Mouse (Mus musculus) stomach, embryonic 14.5 days (tissue): ENCODE results near the gene Ncbp3. TPM values are rescaled to one million over a fixed set of nuclear protein-coding genes. Genes with fewer than 3 reads are reported as not detected.
A peak's percentile ranks its signal among the peaks of the same experiment; 100 is the strongest.

ENCODE experiments used
- ATAC-seq: fragments of 200-750 bp; cut with Nextera tagmentation; 2 replicates; pipeline ENCODE4 v1.8.0; 2017; ENCODE audit warnings: low read depth, moderate TSS enrichment; ENCODE audit not compliant: insufficient number of reproducible peaks, insufficient read depth, low FRiP score
- H3K27ac ChIP-seq: fragments of 300-500 bp; sonication (generic); 2 replicates; pipeline ENCODE4 v1.5.1; 2014; ENCODE audit warnings: mild to moderate bottlenecking, low read length, moderate library complexity, mixed read lengths
- H3K27me3 ChIP-seq: fragments of 300-500 bp; sonication (generic); 2 replicates; pipeline ENCODE4 v1.6.1; 2014; ENCODE audit warnings: low read length, control low read depth, mixed read lengths; ENCODE audit not compliant: control insufficient read depth, insufficient read depth
- H3K36me3 ChIP-seq: fragments of 300-500 bp; sonication (generic); 2 replicates; pipeline ENCODE4 v1.6.1; 2014; ENCODE audit warnings: mild to moderate bottlenecking, control low read depth, low read length, moderate library complexity, mixed read lengths; ENCODE audit not compliant: control insufficient read depth, insufficient read depth
- H3K4me1 ChIP-seq: fragments of 300-500 bp; sonication (generic); 2 replicates; pipeline ENCODE4 v1.6.1; 2014; ENCODE audit warnings: low read length, control low read depth, mixed read lengths; ENCODE audit not compliant: control insufficient read depth, insufficient read depth
- H3K4me2 ChIP-seq: fragments of 300-500 bp; sonication (generic); replicated peaks from 2 replicates; pipeline ENCODE4 v1.6.1; 2014; ENCODE audit warnings: low read depth, low read length, control low read depth
- H3K4me3 ChIP-seq: fragments of 300-500 bp; sonication (generic); 2 replicates; pipeline ENCODE4 v1.5.1; 2014; ENCODE audit warnings: low read depth, low read length, control low read depth
- H3K9ac ChIP-seq: fragments of 300-500 bp; sonication (generic); replicated peaks from 2 replicates; pipeline ENCODE4 v1.6.1; 2014; ENCODE audit warnings: low read depth, mild to moderate bottlenecking, control low read depth, low read length, moderate library complexity, mixed read lengths
- H3K9me3 ChIP-seq: fragments of 300-500 bp; sonication (generic); 2 replicates; pipeline ENCODE4 v1.6.1; 2016; ENCODE audit warnings: low read depth, low read length, control low read depth; ENCODE audit not compliant: control insufficient read depth
- WGBS: fragments of 180-500 bp; shearing (Covaris S2); extraction: QIAGEN DNeasy Blood & Tissue Kit; methylation state at CpG from one replicate; pipeline ENCODE4 v1.1.7; 2014; 5-methylcytosine and 5-hydroxymethylcytosine counted together
- polyA plus RNA-seq: library from polyadenylated mRNA; unstranded; fragments of >200 nt; fragmentation: Nextera tagmentation; extraction: Ambion mirVana; gene quantifications from 2 replicates; pipeline ENCODE4 v1.2.1, GENCODE M21; 2014

The Ncbp3 gene
- 13.6 and 15.1 TPM in 2 replicates for polyA plus RNA-seq

DNA sequence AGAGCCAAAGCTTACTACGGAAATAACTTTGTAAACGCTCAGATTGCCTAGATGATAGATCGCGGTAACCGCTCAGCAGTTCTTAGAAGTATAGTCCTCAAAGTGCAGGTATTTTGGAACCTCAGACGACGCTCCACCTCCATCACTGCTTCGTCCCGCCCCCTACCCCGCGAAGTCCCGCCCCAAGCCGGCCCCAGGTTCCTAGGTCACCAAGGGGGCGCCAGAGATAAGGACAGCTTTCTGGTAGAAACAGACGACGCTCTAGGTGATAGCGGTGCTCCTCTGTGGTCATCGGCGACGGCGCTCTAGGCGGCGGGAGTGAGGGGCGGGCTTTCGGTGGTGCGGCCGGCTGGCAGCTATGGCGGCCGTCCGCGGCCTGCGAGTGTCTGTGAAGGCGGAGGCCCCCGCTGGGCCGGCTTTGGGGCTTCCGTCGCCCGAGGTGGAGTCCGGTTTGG lies at the start of gene Ncbp3:
Ncbp3 (plus strand) TSS at position 242 of the 455 bp plus-strand sequence.
- ATAC-seq = peak; percentile 95
- H3K36me3 ChIP-seq = peaks cover 7% of the 10 kb centered on the region
- H3K4me1 ChIP-seq = peaks cover 12% of the 10 kb centered on the region
- H3K9me3 ChIP-seq = no peaks in the 10 kb centered on the region
- H3K9ac ChIP-seq = peak within 1 kb of the TSS; percentile 95
- under 1% methylated on average over 39 of the region's 39 CpGs for WGBS
- no peaks in the 10 kb centered on the region for H3K27me3 ChIP-seq
- peak within 1 kb of the TSS; percentile 92 for H3K27ac ChIP-seq
- H3K4me3 ChIP-seq = peak within 1 kb of the TSS; percentile 92
- H3K4me2 ChIP-seq = peak within 1 kb of the TSS; percentile 79

DNA sequence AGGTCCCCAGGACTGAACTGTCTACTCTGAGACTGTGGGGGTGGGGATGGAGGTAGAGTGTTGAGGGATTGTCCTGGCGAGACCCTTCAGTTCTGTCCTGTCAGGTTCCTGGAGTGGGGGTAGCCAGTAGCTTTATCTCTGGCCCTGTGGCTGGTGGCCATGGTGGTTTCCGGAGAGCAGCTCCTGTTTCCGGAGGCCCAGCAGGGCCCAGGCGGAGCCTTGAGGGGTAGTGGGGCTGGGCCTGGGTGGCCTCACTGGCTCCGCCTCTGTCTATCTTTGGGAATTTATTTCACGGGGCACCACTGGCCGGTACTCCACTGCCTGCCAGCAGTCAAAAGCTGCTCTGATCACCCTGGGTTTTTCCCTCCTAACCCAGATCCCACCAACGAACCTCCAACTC lies 48.8 kb upstream of the Ncbp3 start, which contains the start of gene P2rx1:
P2rx1 (plus strand) TSS at position 333 of the 400 bp plus-strand sequence.
- peak; percentile 43; the same call in 1 of the 2 replicates for ATAC-seq

DNA sequence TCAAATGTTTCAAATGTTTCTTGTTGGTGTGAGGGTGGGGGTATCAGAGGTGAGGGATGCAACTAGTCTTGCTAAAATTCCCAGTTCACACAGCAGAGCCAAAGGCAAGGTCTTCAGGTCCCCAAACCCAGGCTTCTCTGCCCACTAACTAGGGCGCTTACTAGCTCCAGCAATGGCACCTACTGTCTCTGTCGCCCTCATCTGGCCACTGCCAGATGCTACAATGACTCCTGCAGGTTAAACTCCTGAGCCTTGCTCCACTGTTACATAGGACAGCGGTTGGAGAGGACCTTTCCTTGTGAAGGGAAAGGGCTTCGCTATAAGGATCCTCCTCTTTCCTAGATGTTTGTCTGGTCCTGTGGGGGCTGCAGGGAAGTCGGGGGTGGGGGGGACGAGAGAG lies 46.6 kb upstream of the Ncbp3 start:
- 11% methylated on average over 6 of the region's 6 CpGs for WGBS
- 0 out of 2 replicates have a peak, but pooled peaks have one; percentile 53 for ATAC-seq
- Histone ChIP-seq H3K9me3 (no peaks in the 10 kb centered on the region), H3K27ac (no peak overlapping the region), H3K27me3 (no peaks in the 10 kb centered on the region), H3K36me3 (no peaks in the 10 kb centered on the region), H3K4me3 (no peak overlapping the region), H3K4me2 (no peak overlapping the region), H3K9ac (no peak overlapping the region), H3K4me1 (peaks cover 4% of the 10 kb centered on the region; the same call in 1 of the 2 replicates)

More for the DNA sequence above, 48.8 kb upstream of the Ncbp3 start, which contains the start of gene P2rx1:
- H3K36me3 ChIP-seq = no peaks in the 10 kb centered on the region
- H3K27ac ChIP-seq = no peak within 1 kb of the TSS
- peaks cover 4% of the 10 kb centered on the region; the same call in 1 of the 2 replicates for H3K4me1 ChIP-seq
- no peaks in the 10 kb centered on the region for H3K27me3 ChIP-seq
- WGBS = 33% methylated on average over 8 of the region's 8 CpGs
- H3K4me2 ChIP-seq = no peak within 1 kb of the TSS
- H3K4me3 ChIP-seq = no peak within 1 kb of the TSS
- no peak within 1 kb of the TSS for H3K9ac ChIP-seq
- H3K9me3 ChIP-seq = no peaks in the 10 kb centered on the region

DNA sequence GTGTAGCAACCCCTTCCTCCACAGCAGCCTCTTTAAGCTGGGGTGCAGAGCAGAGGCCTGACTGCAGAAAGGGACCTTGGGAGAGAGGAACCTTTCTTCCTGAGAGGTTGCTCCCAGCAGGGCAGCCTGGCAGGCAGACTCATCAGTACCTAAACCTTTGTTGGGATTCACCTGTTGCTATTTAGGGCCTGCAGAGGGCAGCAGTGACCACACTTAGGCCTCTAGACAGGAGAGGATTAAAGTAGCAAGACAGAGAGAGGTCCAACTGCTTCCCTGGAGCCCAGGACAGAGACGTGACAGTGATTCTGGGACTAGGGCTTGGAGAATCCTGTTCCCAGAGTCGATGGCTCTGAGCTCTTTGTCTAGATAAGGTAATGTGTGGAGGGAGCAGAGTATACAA lies 41.2 kb upstream of the Ncbp3 start:
- H3K9me3 ChIP-seq = no peaks in the 10 kb centered on the region
- no peak overlapping the region for H3K4me3 ChIP-seq
- H3K36me3 ChIP-seq = no peaks in the 10 kb centered on the region
- ATAC-seq = no peak
- 5% methylated on average over 2 of the region's 2 CpGs for WGBS
- H3K27me3 ChIP-seq = no peaks in the 10 kb centered on the region
- no peak overlapping the region for H3K4me2 ChIP-seq
- H3K9ac ChIP-seq = no peak overlapping the region
- H3K27ac ChIP-seq = no peak overlapping the region
- H3K4me1 ChIP-seq = no peaks in the 10 kb centered on the region

DNA sequence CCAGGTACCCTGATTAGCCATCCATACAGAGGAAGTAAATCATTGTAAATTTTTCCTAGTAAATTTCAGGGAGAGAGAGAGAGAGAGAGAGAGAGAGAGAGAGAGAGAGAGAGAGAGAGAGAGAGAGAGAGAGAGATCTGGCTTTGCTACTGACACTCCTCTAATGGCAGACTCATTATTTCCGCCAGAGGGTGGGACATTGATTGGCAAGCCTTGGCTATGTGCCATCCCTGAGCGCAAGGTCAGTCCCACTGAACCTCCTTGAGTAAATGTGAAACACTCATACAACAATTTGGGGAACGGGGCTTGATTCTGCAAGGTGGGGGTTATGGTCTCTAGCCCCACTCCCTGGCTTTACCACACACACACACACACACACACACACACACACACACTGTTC lies 40.5 kb upstream of the Ncbp3 start:
- Histone ChIP-seq H3K27ac (no peak overlapping the region), H3K36me3 (no peaks in the 10 kb centered on the region), H3K4me1 (no peaks in the 10 kb centered on the region), H3K27me3 (no peaks in the 10 kb centered on the region), H3K9ac (no peak overlapping the region), H3K4me2 (no peak overlapping the region), H3K9me3 (no peaks in the 10 kb centered on the region), H3K4me3 (no peak overlapping the region)
- WGBS = 75% methylated on average over 3 of the region's 3 CpGs
- no peak for ATAC-seq

DNA sequence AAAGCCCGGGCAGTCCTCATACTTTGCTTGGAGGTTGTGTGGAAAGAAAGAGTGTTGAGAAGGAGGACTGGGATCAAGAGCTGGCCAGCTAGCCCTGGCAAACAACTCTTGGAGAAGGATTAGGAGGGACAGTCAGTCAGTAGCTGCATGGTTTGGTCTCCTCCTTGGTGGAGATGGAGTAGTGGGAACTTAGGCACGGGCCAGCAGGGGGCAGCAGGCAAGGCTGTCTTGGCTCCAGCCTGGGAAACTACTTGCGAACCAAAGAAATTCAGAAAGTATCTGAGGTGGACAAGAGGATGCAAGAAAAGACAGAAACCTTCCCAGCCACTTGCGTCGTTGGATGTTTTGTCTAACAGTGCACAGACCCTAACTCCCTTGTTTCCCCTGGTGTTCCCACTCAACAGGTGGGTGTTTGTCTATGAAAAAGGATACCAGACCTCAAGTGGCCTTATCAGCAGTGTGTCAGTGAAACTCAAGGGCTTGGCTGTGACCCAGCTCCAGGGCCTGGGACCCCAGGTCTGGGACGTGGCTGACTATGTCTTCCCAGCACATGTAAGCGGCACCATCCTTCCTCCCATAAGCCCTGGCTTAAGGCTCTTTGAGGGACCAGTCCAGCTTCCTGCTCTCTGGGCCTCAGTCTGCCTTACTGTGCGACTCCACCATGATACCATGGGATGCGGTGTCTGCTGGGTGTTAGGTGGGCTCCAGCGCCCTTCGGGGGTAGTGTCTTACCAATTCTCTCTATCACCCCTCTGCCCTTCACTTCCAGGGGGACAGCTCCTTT lies 39.7 kb upstream of the Ncbp3 start:
- Histone ChIP-seq H3K4me3 (no peak overlapping the region), H3K27me3 (no peaks in the 10 kb centered on the region), H3K27ac (no peak overlapping the region), H3K4me2 (no peak overlapping the region), H3K36me3 (no peaks in the 10 kb centered on the region), H3K9me3 (no peaks in the 10 kb centered on the region), H3K4me1 (no peaks in the 10 kb centered on the region), H3K9ac (no peak overlapping the region)
- 57% methylated on average over 11 of the region's 11 CpGs for WGBS
- ATAC-seq = no peak

DNA sequence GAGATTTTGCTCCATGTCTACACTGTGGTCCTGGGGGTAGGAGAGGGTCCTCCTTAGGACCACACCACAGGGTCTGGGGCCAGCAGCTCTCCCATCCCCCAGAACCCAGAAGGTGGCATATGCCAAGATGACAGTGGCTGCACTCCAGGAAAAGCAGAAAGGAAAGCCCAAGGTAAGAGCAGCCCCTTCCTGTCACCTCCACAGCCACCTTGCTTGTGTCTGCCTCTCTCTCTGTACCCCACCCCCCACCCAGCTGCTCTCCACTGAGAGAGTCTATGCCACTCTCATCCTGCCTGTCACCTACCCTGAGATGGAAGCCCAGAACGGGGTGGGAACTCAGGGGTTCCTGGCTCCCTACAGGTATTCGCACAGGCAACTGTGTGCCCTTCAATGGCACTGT lies 38.8 kb upstream of the Ncbp3 start:
- no peak overlapping the region for H3K4me2 ChIP-seq
- H3K27me3 ChIP-seq = no peaks in the 10 kb centered on the region
- WGBS = 68% methylated on average over 2 of the region's 2 CpGs
- H3K9me3 ChIP-seq = no peaks in the 10 kb centered on the region
- ATAC-seq = no peak
- H3K9ac ChIP-seq = no peak overlapping the region
- H3K27ac ChIP-seq = no peak overlapping the region
- no peak overlapping the region for H3K4me3 ChIP-seq
- no peaks in the 10 kb centered on the region for H3K4me1 ChIP-seq
- no peaks in the 10 kb centered on the region for H3K36me3 ChIP-seq

DNA sequence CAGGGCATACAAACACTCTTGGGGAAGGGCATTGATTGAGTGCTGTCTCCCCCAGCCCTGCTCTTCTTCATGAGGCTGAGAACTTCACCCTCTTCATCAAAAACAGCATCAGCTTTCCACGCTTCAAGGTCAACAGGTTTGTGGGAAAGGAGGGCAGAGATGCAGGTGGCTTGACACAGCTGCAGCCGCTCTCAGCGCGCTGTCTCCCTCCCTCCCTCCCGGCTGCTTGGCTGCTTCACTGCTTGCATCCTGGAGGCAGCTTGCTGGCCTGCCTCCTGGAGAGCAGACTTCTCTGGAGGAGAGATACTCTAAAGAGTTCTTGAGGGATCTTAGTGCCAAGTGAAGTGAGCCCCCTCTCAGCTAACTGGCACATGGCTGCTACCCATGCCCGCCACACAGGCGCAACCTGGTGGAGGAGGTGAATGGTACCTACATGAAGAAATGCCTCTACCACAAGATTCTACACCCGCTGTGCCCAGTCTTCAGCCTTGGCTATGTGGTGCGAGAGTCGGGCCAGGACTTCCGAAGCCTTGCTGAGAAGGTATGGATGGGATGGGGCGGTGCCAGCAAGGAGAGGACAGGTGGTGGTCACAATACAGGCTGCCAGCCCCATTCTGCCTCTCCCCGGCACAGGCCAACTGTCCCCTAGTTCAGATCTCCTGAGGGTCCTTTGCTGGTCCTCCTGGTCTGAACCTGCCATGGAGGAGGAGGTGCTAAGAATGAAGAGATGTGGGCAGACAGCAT lies 37.9 kb upstream of the Ncbp3 start:
- H3K36me3 ChIP-seq = no peaks in the 10 kb centered on the region
- 53% methylated on average over 13 of the region's 13 CpGs for WGBS
- H3K27ac ChIP-seq = no peak overlapping the region
- ATAC-seq = no peak
- no peak overlapping the region for H3K4me2 ChIP-seq
- no peaks in the 10 kb centered on the region for H3K27me3 ChIP-seq
- no peak overlapping the region for H3K9ac ChIP-seq
- H3K9me3 ChIP-seq = no peaks in the 10 kb centered on the region
- H3K4me1 ChIP-seq = no peaks in the 10 kb centered on the region
- no peak overlapping the region for H3K4me3 ChIP-seq
